Mouse (Mus musculus): ENCODE measurements around the gene Xpo4. TPM values are rescaled to one million over a fixed set of nuclear protein-coding genes. Genes with fewer than 3 reads are reported as not detected.

The Xpo4 gene
- polyA plus RNA-seq, 1 experiment from 2014 or later: 23.4 TPM

DNA sequence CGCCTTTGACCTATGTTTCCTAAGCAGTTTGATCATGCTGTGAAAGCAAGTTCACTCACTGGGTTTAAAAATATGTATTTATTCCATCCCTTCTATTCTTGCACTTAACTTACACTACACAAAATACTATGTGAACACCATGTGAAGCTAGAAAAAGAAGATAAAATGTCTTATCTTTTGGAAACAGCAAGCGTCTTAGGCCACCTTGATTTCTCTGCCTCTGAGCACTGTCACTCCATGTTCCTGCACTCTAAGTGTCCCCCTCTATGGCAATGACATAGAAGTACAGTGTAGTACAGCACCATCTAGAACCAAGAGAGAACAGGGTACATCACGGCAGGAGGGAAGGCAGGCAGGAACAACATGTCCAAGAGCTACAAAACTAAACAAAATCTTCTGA, 42.3 kb downstream of the Xpo4 start:
- Histone ChIP-seq H3K9me3 (no peaks in the 10 kb centered on the region), H3K36me3 (peaks cover 27% of the 10 kb centered on the region), H3K9ac (no peak overlapping the region), H3K27me3 (no peaks in the 10 kb centered on the region), H3K4me2 (no peak overlapping the region), H3K4me3 (no peak overlapping the region), H3K4me1 (peaks cover 2% of the 10 kb centered on the region; the same call in 1 of the 2 replicates), H3K27ac (no peak overlapping the region)
- 80% methylated on average over 3 of the region's 3 CpGs for WGBS
- no peak for ATAC-seq (ENCODE audit: borderline replicate concordance, extremely low read depth, low FRiP score, low TSS enrichment)

DNA sequence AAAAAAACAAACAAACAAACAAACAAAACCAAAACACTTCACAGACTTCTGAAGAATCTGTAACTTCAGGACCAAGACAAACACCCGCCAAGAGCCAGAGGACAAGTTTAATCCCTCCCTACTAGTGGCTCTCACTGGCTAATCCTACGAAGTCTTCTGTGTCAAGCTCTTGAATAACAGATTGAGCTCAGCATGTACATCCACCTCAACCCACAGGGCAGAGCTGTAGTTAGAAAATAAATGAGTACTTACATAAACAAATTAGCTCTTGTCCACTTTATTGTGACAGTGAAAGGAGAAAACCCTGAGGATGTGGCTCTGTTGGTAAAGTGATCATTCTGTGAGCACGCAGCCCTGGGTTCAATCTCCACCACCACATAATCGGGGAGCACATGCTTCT, 43.5 kb downstream of the Xpo4 start:
- no peak for ATAC-seq (ENCODE audit: borderline replicate concordance, extremely low read depth, low FRiP score, low TSS enrichment)
- WGBS: 79% methylated on average over 4 of the region's 4 CpGs
- no peak overlapping the region for H3K27ac ChIP-seq

DNA sequence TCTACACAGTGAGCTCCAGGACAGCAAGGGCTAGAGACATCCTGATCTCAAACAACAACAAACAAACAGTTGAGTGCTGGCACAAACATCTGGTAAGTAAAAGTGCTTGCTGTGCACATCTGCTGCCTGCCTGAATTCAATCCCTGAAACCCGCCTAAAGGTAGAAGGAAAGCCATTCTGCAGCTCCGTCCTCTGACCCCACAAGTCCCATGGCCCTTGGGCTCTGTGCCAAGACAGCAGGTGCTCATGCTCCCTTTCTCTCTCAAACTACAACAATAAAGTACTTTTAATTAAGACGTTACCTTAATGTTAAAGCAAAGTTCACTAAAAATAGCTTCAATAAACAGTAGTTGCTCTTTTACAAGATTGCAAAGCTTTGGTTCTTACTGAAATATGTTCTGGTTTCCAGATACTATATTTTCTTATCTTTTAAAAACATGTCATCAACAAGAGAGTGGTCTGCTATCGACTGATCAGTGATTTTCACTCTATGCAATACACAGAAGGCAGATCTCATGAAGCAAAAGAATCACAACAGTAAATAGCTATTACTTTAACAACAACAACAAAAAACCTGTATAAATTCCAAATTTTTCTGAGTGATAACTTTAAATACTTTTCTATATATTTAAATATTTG, 44.5 kb downstream of the Xpo4 start:
- H3K27me3 ChIP-seq: no peaks in the 10 kb centered on the region
- H3K36me3 ChIP-seq: peaks cover 10% of the 10 kb centered on the region
- no peak overlapping the region for H3K9ac ChIP-seq
- WGBS: 49% methylated on average over 4 of the region's 4 CpGs
- no peak overlapping the region for H3K4me3 ChIP-seq
- no peak for ATAC-seq (ENCODE audit: borderline replicate concordance, extremely low read depth, low FRiP score, low TSS enrichment)
- H3K4me1 ChIP-seq: peaks cover 13% of the 10 kb centered on the region
- H3K27ac ChIP-seq: no peak overlapping the region
- H3K4me2 ChIP-seq: no peak overlapping the region
- no peaks in the 10 kb centered on the region for H3K9me3 ChIP-seq

More for the DNA sequence above, 43.5 kb downstream of the Xpo4 start:
- no peak overlapping the region for H3K4me3 ChIP-seq
- no peak overlapping the region for H3K4me2 ChIP-seq
- H3K4me1 ChIP-seq: peaks cover 5% of the 10 kb centered on the region; the same call in 1 of the 2 replicates
- H3K9me3 ChIP-seq: no peaks in the 10 kb centered on the region
- H3K36me3 ChIP-seq: peaks cover 19% of the 10 kb centered on the region
- H3K27me3 ChIP-seq: no peaks in the 10 kb centered on the region
- H3K9ac ChIP-seq: no peak overlapping the region

DNA sequence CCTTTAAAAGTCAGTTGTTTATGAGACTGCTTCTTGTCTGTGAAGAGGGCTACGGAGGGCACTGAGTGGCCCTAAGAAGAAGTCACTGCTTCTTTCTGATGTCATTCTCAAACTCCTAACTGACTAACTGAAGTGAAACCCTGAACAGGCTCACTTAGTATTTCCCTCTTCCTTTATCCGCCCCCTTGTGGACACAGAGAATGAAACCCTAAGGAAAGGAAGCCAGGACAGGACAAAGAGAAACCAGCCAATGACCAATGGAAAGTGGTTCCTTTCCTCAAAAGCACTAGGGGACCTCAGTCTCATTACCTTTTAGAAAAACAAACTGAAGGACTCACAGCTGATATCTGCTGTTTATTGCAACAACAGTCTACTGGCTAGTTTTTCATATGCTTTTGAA, 45.7 kb downstream of the Xpo4 start:
- Histone ChIP-seq H3K36me3 (peaks cover 4% of the 10 kb centered on the region), H3K4me2 (no peak overlapping the region), H3K9me3 (no peaks in the 10 kb centered on the region), H3K4me3 (no peak overlapping the region), H3K9ac (no peak overlapping the region), H3K4me1 (peaks cover 14% of the 10 kb centered on the region), H3K27me3 (no peaks in the 10 kb centered on the region), H3K27ac (no peak overlapping the region)
- WGBS: 41% methylated on average over 2 of the region's 2 CpGs
- 0 out of 2 replicates have a peak, but pooled peaks have one; percentile 35 for ATAC-seq (ENCODE audit: borderline replicate concordance, extremely low read depth, low FRiP score, low TSS enrichment)

- no peak overlapping the region for H3K4me2 ChIP-seq
- H3K9me3 ChIP-seq: no peaks in the 10 kb centered on the region
- WGBS: 90% methylated on average over 1 of the region's 1 CpGs
Measured at GRCm38 (mm10) chr14:57617675-57618074, 47.6 kb downstream of the Xpo4 start.

DNA sequence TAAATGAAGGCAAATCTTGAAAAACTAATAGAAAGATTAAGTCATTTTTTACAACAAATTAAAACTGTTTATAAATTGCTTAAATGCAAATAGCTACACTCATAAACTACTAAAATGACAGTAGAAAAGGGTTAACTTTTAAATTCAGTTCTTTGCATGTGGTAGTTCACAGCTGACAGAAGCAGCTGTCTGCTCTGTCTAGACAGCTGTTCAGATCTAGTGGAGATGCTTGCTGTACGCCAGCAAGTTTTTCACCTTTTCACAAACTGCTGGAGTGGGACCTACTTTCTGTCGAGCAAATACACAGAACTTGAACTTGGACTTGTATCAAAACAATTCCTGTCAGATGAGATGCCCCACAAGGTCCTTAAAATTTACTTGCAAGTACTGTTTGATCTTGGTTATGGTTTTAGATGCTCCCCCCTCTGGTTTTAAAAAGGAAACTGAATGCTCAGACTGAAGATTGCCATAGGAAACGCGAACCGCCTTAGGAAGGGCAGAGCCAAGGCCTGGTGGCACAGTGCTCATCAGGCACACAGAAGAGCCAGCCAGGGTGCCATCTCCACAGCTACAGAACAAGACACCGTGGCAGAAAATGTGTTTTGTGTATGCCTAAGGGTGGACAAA, 48.8 kb downstream of the Xpo4 start:
- Histone ChIP-seq H3K9me3 (no peaks in the 10 kb centered on the region), H3K27ac (peak overlapping the region; percentile 75), H3K9ac (no peak overlapping the region), H3K4me3 (no peak overlapping the region), H3K27me3 (no peaks in the 10 kb centered on the region), H3K36me3 (peaks cover 3% of the 10 kb centered on the region; the same call in 1 of the 2 replicates), H3K4me1 (peaks cover 14% of the 10 kb centered on the region), H3K4me2 (no peak overlapping the region)
- ATAC-seq (ENCODE audit: borderline replicate concordance, extremely low read depth, low FRiP score, low TSS enrichment): peak; percentile 49; the same call in 1 of the 2 replicates
- WGBS: 56% methylated on average over 6 of the region's 6 CpGs

More at GRCm38 (mm10) chr14:57617675-57618074, 47.6 kb downstream of the Xpo4 start:
- ATAC-seq (ENCODE audit: borderline replicate concordance, extremely low read depth, low FRiP score, low TSS enrichment): no peak
- Histone ChIP-seq H3K27ac (no peak overlapping the region), H3K4me1 (peaks cover 14% of the 10 kb centered on the region), H3K4me3 (no peak overlapping the region), H3K27me3 (no peaks in the 10 kb centered on the region), H3K9ac (no peak overlapping the region), H3K36me3 (peaks cover 3% of the 10 kb centered on the region; the same call in 1 of the 2 replicates)

- no peak overlapping the region for H3K9ac ChIP-seq
- 0 out of 2 replicates have a peak, but pooled peaks cover 3% of the 10 kb centered on the region for H3K36me3 ChIP-seq
- H3K27ac ChIP-seq: peak overlapping the region; percentile 63; the same call in 1 of the 2 replicates
- H3K27me3 ChIP-seq: no peaks in the 10 kb centered on the region
- peaks cover 14% of the 10 kb centered on the region for H3K4me1 ChIP-seq
- no peak for ATAC-seq (ENCODE audit: borderline replicate concordance, extremely low read depth, low FRiP score, low TSS enrichment)
- 58% methylated on average over 6 of the region's 6 CpGs for WGBS
- no peak overlapping the region for H3K4me2 ChIP-seq
- H3K4me3 ChIP-seq: no peak overlapping the region
- H3K9me3 ChIP-seq: no peaks in the 10 kb centered on the region
Measured at GRCm38 (mm10) chr14:57615828-57616227, 49.4 kb downstream of the Xpo4 start.

GRCm38 (mm10) chr14:57611034-57611433, 54.2 kb downstream of the Xpo4 start:
- ATAC-seq (ENCODE audit: borderline replicate concordance, extremely low read depth, low FRiP score, low TSS enrichment): no peak
- Histone ChIP-seq H3K4me1 (peaks cover 33% of the 10 kb centered on the region), H3K27ac (no peak overlapping the region), H3K9me3 (no peaks in the 10 kb centered on the region), H3K9ac (no peak overlapping the region), H3K36me3 (0 out of 2 replicates have a peak, but pooled peaks cover 3% of the 10 kb centered on the region), H3K27me3 (no peaks in the 10 kb centered on the region), H3K4me3 (no peak overlapping the region), H3K4me2 (no peak overlapping the region)
- 78% methylated on average over 2 of the region's 2 CpGs for WGBS

- Histone ChIP-seq H3K9me3 (no peaks in the 10 kb centered on the region), H3K4me2 (no peak overlapping the region), H3K36me3 (0 out of 2 replicates have a peak, but pooled peaks cover 3% of the 10 kb centered on the region), H3K9ac (no peak overlapping the region), H3K4me3 (no peak overlapping the region), H3K27ac (peak overlapping the region; percentile 32; the same call in 1 of the 2 replicates), H3K27me3 (no peaks in the 10 kb centered on the region), H3K4me1 (peaks cover 29% of the 10 kb centered on the region)
- 47% methylated on average over 4 of the region's 4 CpGs for WGBS
- ATAC-seq (ENCODE audit: borderline replicate concordance, extremely low read depth, low FRiP score, low TSS enrichment): no peak
Measured at GRCm38 (mm10) chr14:57609816-57610329, 55.4 kb downstream of the Xpo4 start.

GRCm38 (mm10) chr14:57607500-57607899, 57.7 kb downstream of the Xpo4 start:
- peak overlapping the region; percentile 73 for H3K27ac ChIP-seq
- H3K27me3 ChIP-seq: no peaks in the 10 kb centered on the region
- WGBS: 5% methylated on average over 1 of the region's 1 CpGs
- H3K36me3 ChIP-seq: peaks cover 13% of the 10 kb centered on the region
- no peaks in the 10 kb centered on the region for H3K9me3 ChIP-seq
- ATAC-seq (ENCODE audit: borderline replicate concordance, extremely low read depth, low FRiP score, low TSS enrichment): peak; percentile 97
- peaks cover 29% of the 10 kb centered on the region for H3K4me1 ChIP-seq
- no peak overlapping the region for H3K9ac ChIP-seq
- no peak overlapping the region for H3K4me3 ChIP-seq
- H3K4me2 ChIP-seq: peak overlapping the region; percentile 27; the same call in 1 of the 2 replicates

- peaks cover 29% of the 10 kb centered on the region for H3K4me1 ChIP-seq
- no peaks in the 10 kb centered on the region for H3K27me3 ChIP-seq
- H3K4me3 ChIP-seq: no peak overlapping the region
- peak; percentile 61; the same call in 1 of the 2 replicates for ATAC-seq (ENCODE audit: borderline replicate concordance, extremely low read depth, low FRiP score, low TSS enrichment)
- H3K36me3 ChIP-seq: peaks cover 16% of the 10 kb centered on the region
- WGBS: 31% methylated on average over 8 of the region's 8 CpGs
- peak overlapping the region; percentile 77 for H3K27ac ChIP-seq
- H3K9ac ChIP-seq: no peak overlapping the region
- H3K9me3 ChIP-seq: no peaks in the 10 kb centered on the region
- H3K4me2 ChIP-seq: no peak overlapping the region; the same call in 1 of the 2 replicates
Measured at GRCm38 (mm10) chr14:57606663-57607365, 58.4 kb downstream of the Xpo4 start.
